Mouse (Mus musculus) bone marrow, adult 2 months (tissue): ENCODE results near the gene Xrcc3.

Experiments
- CTCF ChIP-seq: fragments of 200-500 bp; IDR thresholded peaks from 2 replicates; pipeline ENCODE4 v1.5.1; 2011; ENCODE audit warnings: low read length, control low read depth; ENCODE audit not compliant: control insufficient read depth, insufficient read depth
- POLR2A ChIP-seq: fragments of 200-500 bp; IDR thresholded peaks from 2 replicates; pipeline ENCODE4 v1.6.1; 2011; ENCODE audit warnings: low read depth, mild to moderate bottlenecking, control low read depth, low read length, borderline replicate concordance; ENCODE audit not compliant: control insufficient read depth

GRCm38 (mm10) chr12:111845953-111846352, 32.3 kb upstream of the Xrcc3 start:
- no peak for TF ChIP-seq CTCF
- TF ChIP-seq POLR2A = no peak
